In genomic region chr6:100176914-100177560, GRCm38 (mm10) we compare ENCODE assay signal across 21 mouse cellular contexts.
"Had no signal": no experiment of that assay in that cellular context is flagged by ENCODE, and none has a peak within 500 bp of the region (broad histone marks: within the 10 kb centered on the region; RNA-seq: fewer than 3 reads in every experiment).

No protein-coding gene starts in this region.

- H3K4me2 ChIP-seq: limb, embryonic 12.5 days; limb, embryonic 15.5 days; liver, embryonic 11.5 days; lung, embryonic 14.5 days; midbrain, embryonic 13.5 days; neural tube, embryonic 13.5 days had no signal

- H3K27ac ChIP-seq: limb, embryonic 12.5 days; limb, embryonic 15.5 days; liver, embryonic 14.5 days; midbrain, embryonic 10.5 days; midbrain, embryonic 13.5 days; neural tube, embryonic 13.5 days had no signal

- H3K4me3 ChIP-seq: limb, embryonic 12.5 days; limb, embryonic 15.5 days; megakaryocyte, embryonic 14.5 days; midbrain, embryonic 10.5 days; midbrain, embryonic 13.5 days; myocyte; neural tube, embryonic 13.5 days had no signal

- H3K9me3 ChIP-seq: limb, embryonic 12.5 days; limb, embryonic 15.5 days; midbrain, embryonic 10.5 days; midbrain, embryonic 13.5 days; neural tube, embryonic 13.5 days had no signal

- ATAC-seq: liver, postnatal 0 days; midbrain, embryonic 13.5 days; midbrain, embryonic 16.5 days had no signal

- DNase-seq: kidney, postnatal 14 days; kidney, postnatal 4 days; left cerebral cortex, postnatal 4 days; liver, postnatal 0 days; lung, embryonic 14.5 days; lung, postnatal 10 days; lung, postnatal 36 days; retina, postnatal 1 day; right cerebral cortex, postnatal 25 days; thymus, adult 18-20 months; thymus, postnatal 36 days had no signal

- H3K9ac ChIP-seq: limb, embryonic 12.5 days; limb, embryonic 15.5 days; liver, embryonic 14.5 days; liver, postnatal 0 days; lung, embryonic 14.5 days; midbrain, embryonic 13.5 days; neural tube, embryonic 13.5 days had no signal

- H3K4me1 ChIP-seq: midbrain, embryonic 10.5 days; midbrain, embryonic 13.5 days; neural tube, embryonic 13.5 days had no signal

- H3K36me3 ChIP-seq: limb, embryonic 12.5 days; limb, embryonic 15.5 days; midbrain, embryonic 10.5 days; midbrain, embryonic 13.5 days; neural tube, embryonic 13.5 days had no signal
